Mouse (Mus musculus) lung, adult 2 months (tissue): ENCODE measurements at regions not wholly inside any gene's neighbourhood (a gene's known extent, or its start where the extent isn't known, plus 50 kb on each side); places are given as distances from the start of the nearest gene placed in this dataset.

Experiments
- CTCF ChIP-seq: fragments of 200-500 bp; IDR thresholded peaks from 2 replicates; pipeline ENCODE4 v1.5.1; 2011; ENCODE audit warnings: mild to moderate bottlenecking, low read length, control low read depth; ENCODE audit not compliant: insufficient read depth
- POLR2A ChIP-seq: fragments of 200-500 bp; IDR thresholded peaks from 2 replicates; pipeline ENCODE4 v1.6.1; 2011; ENCODE audit warnings: low read depth, mild to moderate bottlenecking, control low read depth, low read length, borderline replicate concordance; ENCODE audit errors: extremely low read depth

DNA sequence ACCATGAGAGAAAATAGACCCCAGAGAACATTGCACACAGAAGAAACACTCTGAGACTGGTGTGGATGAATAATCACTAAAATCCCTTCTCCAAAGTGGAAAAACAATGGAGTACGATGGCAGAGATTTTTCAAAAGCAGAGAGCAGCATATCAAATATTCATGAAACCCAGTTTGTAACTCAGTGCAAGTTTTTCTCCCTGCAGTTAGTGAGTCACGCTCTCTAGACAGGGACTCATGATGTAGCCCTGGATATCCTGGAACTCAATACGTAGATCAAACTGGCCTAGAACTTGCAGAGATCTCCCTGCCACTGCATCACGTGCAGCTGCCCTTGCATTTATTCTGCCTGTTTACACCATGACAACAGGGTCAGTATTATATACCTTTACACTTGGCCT is 210.9 kb upstream of the Emcn start:
- TF ChIP-seq CTCF (no peak), POLR2A (no peak)
